Mouse (Mus musculus) frontal cortex, postnatal 25 days (tissue): Measurements from ENCODE around the gene Olfr649.

ENCODE experiments used
- DNase-seq, 2 experiments: peaks; one replicate each; pipeline ENCODE4 v3.0.0; 2022; ENCODE audit warnings: low spot score in 2 of 2

Olfr649 gene

DNA sequence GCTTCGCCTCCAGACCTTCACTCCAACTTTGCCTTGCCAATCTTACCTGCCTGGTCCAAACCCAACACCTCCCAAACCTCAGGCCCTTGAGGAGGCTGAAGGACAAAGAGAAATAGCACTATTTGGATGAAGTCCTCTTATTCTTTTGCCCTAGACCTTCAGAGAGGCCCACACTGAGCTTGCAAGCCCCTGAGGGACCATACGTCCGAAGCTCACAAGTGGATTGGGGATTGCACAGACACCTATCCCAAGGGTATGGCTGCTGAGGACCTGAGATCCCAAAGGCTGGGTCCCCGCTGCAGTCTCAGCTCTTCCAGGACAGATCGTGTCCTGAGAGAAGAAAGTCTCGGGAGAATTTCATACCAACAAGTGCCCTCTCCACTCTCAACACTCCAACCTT is at the start of gene Olfr649:
TSS of gene Olfr649 (minus strand) at position 101 of the 400 bp plus-strand sequence.
- no peak for DNase-seq

DNA sequence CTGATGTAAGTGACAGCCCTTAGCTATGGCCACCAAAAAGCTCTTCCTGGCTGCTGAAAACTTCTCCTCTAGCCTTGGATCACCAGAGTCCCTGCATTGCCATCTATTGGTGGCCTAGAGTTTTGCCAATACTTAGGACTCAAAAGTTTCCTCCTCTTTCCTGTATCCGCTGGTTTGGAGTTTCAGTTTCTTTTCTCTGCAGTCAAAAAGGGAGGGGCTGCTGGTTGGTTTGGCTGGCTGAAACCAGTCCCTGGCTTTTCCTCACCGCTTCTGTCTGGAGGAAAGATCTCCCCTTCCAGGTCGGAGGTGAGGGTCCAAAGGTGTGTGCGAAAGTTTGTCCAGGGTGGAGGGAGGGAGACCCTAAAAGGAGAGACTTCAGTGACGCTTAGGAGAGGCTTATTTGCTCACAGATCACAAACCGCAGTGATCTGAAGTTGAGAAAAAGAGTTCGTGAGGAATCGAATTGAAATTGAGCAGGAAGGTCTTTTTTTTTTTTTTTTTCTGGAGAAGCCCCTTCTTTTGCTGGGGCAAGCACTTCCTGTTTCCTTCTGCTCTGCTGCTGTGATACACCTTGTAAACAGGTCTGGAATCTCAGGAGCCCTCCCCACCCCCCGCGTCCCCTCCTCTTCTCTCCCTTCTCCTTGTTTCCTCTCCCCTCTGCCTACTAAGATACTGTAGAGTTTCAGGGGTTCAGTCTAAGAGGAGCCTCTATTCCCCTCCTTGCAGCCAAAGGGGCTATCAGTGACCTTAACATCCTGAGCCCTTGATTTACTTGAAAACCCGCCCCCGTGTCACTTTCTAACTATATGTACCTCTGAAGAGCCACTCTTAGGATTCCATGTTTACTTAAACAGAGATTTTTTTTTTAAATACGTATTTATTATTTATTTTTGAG is 48.7 kb upstream of the Olfr649 start, which contains the start of gene Trim34a:
TSS of gene Trim34a (plus strand) at position 171 of the 895 bp plus-strand sequence.
- DNase-seq, result peak in 1 of 2 experiments; percentile 5

DNA sequence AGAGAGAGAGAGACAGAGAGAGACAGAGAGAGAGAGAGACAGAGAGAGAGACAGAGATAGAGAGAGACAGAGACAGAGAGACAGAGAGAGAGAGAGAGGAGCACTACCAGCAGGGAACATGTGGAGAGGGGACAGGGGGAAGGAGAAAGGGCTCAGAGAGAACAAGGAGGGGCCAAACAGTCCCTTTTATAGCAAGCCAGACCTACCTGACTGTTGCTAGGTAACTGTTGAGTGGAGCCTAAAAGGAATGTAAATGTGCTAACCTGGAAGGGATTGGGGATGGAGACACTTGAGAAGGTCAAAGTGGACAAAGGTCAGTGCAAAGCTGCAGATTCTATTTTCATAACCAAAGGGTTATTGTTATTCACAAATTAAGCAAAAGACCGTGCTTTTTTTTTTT is 47.8 kb upstream of the Olfr649 start:
- no peak for DNase-seq

DNA sequence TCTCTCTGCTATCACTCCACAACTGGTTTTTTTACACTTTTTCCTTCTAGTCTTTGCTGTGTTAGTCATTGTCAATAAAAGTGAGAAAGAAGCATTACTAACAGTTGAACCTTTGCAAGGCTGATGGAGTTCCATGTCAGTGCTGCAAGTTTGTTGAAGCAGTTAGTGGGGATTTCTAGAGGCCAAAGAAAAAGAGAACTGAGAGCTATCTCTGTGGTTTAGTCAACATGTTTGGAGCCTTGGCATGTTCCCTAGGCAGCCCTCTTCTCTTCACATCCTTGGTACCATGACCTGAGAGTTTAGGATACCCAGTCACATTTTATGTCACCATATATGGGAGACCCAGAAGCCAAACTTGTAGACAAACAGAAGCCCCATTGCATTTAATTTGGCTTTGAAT is 45.1 kb upstream of the Olfr649 start:
- DNase-seq, result no peak

DNA sequence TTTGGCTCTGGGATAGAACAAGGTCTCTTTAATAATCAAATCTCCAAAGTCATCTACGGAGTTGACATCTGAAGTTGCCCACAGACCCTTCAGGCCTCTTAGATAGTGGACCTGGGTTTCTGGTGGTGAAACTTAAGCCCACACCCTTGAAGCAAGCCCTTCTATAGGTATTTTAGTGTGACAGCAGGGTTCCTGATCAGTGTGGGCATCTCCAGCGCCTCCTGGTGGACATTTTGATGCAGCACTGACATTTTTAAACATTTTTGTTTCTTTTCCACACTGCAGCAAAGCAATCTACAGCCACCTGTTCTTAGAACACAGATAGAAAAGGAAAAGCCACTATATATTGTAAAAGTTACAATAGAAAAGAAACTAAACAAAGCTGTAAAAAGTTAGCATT is 35.4 kb upstream of the Olfr649 start:
- DNase-seq, result no peak

- DNase-seq, result no peak
Observed at GRCm38 (mm10) chr7:104218701-104219569, 23.1 kb upstream of the Olfr649 start, which contains the start of gene Trim6. TSS of gene Trim6 (plus strand) at chr7:104218793.

DNA sequence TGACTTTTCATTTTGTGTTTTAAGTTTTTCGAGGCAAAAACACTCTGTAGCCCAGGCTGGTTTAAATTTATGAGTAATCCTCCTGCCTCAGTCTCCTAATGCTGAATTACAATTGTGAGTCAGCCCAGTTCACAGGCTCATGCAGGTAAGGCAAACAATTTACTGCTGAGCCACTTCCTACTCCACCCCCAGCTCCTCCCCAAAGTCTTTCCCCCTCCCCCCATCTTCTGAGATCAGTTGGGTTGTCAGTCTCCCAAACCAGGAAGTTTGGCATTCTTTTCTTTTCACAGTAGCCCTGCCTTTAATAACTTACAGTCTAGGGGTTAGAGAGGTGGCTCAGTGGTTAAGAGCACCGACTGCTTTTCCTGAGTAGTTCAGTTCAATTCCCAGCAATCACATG is 22.1 kb upstream of the Olfr649 start:
- DNase-seq, result no peak

DNA sequence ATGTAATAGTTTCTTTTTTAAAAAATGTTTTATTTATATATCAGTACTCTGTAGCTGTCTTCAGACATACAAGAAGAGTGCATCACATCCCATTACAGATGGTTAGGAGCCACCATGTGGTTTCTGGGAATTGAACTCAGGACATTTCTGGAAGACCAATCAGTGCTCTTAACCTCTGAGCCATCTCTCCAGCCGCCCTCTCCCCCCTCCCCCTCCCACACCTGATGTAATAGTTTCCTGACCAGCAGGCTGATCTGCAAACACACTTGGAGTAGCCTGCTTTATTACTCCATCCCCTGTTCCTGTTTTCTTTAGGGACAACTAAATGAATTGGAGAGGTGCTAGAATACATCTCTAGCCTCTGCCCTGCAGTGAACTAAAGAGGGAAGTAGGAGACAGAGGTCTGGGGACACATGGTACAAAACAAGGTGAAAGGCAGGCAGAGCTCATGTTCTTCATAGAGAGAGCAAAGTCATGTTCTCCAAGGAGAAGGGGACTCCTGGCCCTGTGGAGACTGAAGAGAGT is 20.3 kb upstream of the Olfr649 start:
- DNase-seq, result no peak

DNA sequence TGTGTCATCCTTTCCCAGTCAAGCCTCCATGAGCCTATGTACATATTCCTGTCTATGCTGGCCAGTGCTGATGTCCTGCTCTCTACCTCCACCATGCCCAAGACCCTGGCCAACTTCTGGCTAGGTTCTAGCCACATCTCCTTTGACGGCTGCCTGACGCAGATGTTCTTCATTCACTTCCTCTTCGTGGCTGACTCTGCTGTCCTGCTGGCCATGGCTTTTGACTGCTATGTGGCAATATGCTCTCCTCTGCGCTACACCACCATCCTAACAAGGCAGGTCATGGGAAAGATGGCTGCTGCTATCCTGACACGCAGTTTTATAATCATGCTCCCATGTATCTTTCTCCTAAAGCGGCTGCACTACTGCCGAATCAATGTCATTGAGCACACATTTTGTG is 10.4 kb upstream of the Olfr649 start:
- DNase-seq, result no peak

- DNase-seq, result peak; percentile 14 to 22
Observed at GRCm38 (mm10) chr7:104199822-104200221, 4.0 kb upstream of the Olfr649 start.

GRCm38 (mm10) chr7:104191275-104191674 is 4.5 kb downstream of the Olfr649 start:
- no peak for DNase-seq

GRCm38 (mm10) chr7:104183292-104183691 is 12.5 kb downstream of the Olfr649 start, which contains the start of gene Olfr648:
TSS of gene Olfr648 (minus strand) at chr7:104183392.
- DNase-seq, result no peak

GRCm38 (mm10) chr7:104179074-104179473 is 16.7 kb downstream of the Olfr649 start:
- DNase-seq, result no peak

- DNase-seq, result no peak
Observed at GRCm38 (mm10) chr7:104178422-104179054, 17.2 kb downstream of the Olfr649 start.

DNA sequence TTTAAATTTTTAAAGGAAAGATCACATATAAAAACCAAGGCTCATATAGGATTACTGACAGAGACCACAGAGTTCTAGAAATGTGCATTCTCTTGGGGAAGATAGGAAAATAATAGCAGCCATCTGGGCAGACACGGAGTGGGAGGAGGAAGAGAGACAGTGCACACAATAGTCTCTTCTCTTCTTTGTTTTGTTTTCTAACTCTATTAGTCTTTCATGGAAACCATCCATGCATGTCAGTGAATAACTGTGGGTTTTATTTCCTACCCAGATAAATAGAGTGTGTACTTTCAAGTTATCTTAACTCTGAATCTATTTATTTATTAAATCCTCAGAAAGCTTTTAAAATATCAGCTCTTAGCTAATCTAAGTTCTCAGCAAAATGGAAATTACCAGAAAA is 20.7 kb downstream of the Olfr649 start:
- DNase-seq, result no peak

DNA sequence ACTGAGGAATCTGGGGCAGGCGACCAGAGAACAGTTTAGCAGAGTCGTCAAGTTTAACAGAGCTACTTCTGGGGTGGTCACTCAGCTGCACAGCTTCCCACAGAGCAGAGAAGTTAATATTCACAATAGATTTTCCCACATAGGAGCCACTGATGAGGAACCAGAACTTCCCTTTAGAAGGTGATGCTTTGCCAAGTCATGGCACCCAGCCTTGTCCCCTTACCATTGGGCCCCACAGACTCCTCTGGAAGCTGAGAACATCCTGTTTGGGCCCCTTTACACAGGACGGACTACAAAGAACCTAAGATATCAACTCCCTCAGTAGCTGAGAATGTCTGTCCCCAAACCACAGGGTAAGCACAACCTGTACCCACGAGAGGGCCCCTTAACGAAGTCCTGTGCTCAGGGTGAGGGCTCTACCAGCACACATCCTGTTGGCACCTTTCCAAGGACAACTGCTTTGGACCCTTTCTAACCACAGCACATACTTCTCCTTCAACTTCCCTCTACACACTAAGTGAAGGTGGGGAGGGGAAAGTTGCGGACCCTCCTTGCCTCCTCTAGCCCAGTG is 26.1 kb downstream of the Olfr649 start:
- DNase-seq, result no peak

DNA sequence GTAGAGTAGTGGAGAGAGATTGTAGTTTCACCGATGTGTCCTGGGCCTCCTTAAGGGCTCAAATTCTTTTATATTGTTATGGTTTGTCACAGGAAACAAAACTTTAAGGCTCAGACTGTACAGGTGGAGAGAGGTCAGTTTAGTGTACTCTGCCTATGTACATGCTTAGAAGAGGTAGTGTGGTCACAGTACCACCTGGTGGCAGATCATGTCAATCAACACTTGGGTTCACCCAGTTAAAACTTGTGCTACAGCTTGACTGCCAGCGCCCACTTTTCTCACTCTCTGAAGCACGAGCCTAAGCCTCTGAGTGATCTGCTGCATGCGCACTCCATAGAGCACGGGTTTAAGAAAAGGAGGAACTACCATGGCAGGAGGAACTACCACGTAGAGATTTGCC is 28.7 kb downstream of the Olfr649 start:
- DNase-seq, result no peak

GRCm38 (mm10) chr7:104150456-104150855 is 45.3 kb downstream of the Olfr649 start, which contains the start of gene Ubqlnl:
TSS of gene Ubqlnl (minus strand) at chr7:104150556.
- DNase-seq, result no peak

GRCm38 (mm10) chr7:104143179-104143578 is 52.6 kb downstream of the Olfr649 start, which contains the start of gene Ubqln3:
TSS of gene Ubqln3 (minus strand) at chr7:104143279.
- DNase-seq, result no peak
